Mouse (Mus musculus): ENCODE data around the gene Ly6g6e. TPM values are rescaled to one million over a fixed set of nuclear protein-coding genes. Genes with fewer than 3 reads are reported as not detected.

Gene Ly6g6e
- polyA plus RNA-seq, 1 experiment from 2014 or later = 1.3 TPM

DNA sequence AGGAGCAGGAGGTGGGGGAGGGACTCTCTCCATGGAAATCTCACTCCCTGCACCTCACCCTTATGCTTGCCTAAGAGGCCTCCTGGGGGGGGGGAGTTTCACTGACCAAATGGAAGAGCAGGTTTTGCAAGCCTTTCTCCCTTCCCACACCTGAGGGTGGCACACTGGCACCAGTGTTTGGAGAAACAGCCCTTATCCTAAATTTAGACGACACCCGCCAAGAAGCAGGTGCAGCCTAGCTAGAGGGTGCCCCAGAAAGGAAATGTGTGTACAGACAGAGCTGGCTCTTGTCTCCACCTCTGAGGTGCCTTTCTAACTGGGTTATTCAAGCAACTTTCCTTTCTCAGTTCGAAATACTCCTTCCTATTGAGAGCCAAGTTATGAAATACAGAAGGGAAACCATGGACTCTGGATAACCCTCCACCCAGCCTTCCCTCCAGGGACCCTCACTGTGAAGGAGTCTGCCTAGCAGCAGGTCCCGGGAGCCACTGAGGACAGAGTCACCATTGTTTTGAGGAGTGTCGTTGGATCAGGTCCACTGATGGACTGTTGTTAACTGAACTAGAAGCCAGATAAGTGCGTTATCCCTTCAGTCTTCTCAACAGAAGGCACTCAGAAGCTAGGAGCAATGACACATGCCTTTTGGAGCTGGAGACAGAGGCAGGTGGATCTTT is 6.0 kb upstream of the Ly6g6e start:
- no peak overlapping the region for H3K4me2 ChIP-seq (ENCODE audit: low read length)
- no peak for ATAC-seq (replicated peaks; ENCODE audit: low FRiP score, low read depth)
- H3K36me3 ChIP-seq (ENCODE audit: insufficient read depth, low read length) = no peaks in the 10 kb centered on the region
- no peak overlapping the region for H3K4me3 ChIP-seq (replicated peaks; ENCODE audit: low read depth, low read length)
- TF ChIP-seq CTCF (IDR thresholded peaks at IDR 0.05; ENCODE audit: low read depth) = no peak
- H3K27me3 ChIP-seq (ENCODE audit: insufficient read depth, low read length) = no peaks in the 10 kb centered on the region
- no peak overlapping the region for H3K27ac ChIP-seq
- no peak overlapping the region for H3K9ac ChIP-seq (ENCODE audit: low read depth, low read length)
- no peak for DNase-seq (ENCODE audit: low spot score)
- WGBS = 59% methylated on average over 6 of the region's 6 CpGs
- no peaks in the 10 kb centered on the region for H3K9me3 ChIP-seq (replicated peaks; ENCODE audit: low read length)
- no peaks in the 10 kb centered on the region for H3K4me1 ChIP-seq (replicated peaks; ENCODE audit: insufficient read depth, low read length)

- H3K27ac ChIP-seq = no peak overlapping the region
- H3K4me3 ChIP-seq (replicated peaks; ENCODE audit: low read depth, low read length) = no peak overlapping the region
- DNase-seq (ENCODE audit: low spot score) (no peak), ATAC-seq (replicated peaks; ENCODE audit: low FRiP score, low read depth) (no peak)
- WGBS = 42% methylated on average over 9 of the region's 9 CpGs
- no peaks in the 10 kb centered on the region for H3K9me3 ChIP-seq (replicated peaks; ENCODE audit: low read length)
- no peak overlapping the region for H3K9ac ChIP-seq (ENCODE audit: low read depth, low read length)
- no peak overlapping the region for H3K4me2 ChIP-seq (ENCODE audit: low read length)
- TF ChIP-seq CTCF (IDR thresholded peaks at IDR 0.05; ENCODE audit: low read depth) = no peak
- H3K36me3 ChIP-seq (ENCODE audit: insufficient read depth, low read length) = no peaks in the 10 kb centered on the region
- 0 out of 2 replicates have a peak, but pooled peaks cover under 1% of the 10 kb centered on the region for H3K4me1 ChIP-seq (replicated peaks; ENCODE audit: insufficient read depth, low read length)
- H3K27me3 ChIP-seq (ENCODE audit: insufficient read depth, low read length) = no peaks in the 10 kb centered on the region
Observed at GRCm38 (mm10) chr17:35071454-35071853, 5.2 kb upstream of the Ly6g6e start.

DNA sequence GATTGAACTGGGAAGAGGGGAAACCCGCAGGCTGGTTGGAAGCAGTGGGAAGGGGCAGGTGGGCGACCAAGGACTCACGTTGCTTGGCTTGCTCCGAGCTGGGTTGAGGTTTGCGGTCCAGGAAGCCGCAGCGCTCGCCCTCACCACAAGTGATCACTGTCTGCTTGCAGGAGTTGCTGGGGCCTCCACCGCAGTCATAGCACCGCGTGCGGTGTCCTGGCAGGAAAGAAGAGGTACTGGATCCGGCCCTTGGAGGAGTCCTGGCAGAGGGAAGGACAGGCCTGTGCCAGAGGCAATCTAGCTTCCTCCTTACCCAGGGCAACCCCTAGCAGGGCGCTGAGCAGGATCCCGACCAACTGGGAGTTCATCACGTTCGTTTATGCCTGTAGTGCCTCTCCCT is 2.6 kb upstream of the Ly6g6e start:
- no peak for TF ChIP-seq CTCF (IDR thresholded peaks at IDR 0.05; ENCODE audit: low read depth)
- no peaks in the 10 kb centered on the region for H3K36me3 ChIP-seq (ENCODE audit: insufficient read depth, low read length)

DNA sequence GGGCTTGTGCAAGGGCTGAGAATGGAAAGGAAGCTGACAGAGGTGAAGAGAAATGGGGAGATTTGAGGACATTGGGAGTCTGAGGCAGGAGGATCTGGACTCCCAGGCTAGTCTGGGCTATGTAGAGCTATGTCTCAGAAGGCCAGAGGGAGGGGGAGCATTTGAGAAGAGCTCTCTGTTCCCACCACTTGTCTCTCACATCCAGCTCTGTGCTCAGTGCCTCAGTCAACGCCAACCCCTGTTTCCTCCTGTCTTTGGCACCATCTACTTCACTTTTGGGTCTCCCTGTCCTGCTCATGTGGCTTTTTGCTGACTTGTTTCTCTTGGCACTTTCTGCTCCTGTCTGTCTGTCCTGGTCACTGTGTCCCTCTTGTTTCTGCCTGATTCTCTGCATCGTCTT is 583 bp downstream of the Ly6g6e start:
- Histone ChIP-seq H3K4me1 (replicated peaks; ENCODE audit: insufficient read depth, low read length) (peaks cover 3% of the 10 kb centered on the region; the same call in 1 of the 2 replicates), H3K4me2 (ENCODE audit: low read length) (peak overlapping the region; percentile 55), H3K4me3 (replicated peaks; ENCODE audit: low read depth, low read length) (peak overlapping the region; percentile 22), H3K27me3 (ENCODE audit: insufficient read depth, low read length) (no peaks in the 10 kb centered on the region; the same call in 1 of the 2 replicates), H3K9me3 (replicated peaks; ENCODE audit: low read length) (no peaks in the 10 kb centered on the region), H3K36me3 (ENCODE audit: insufficient read depth, low read length) (no peaks in the 10 kb centered on the region), H3K27ac (peak overlapping the region; percentile 72), H3K9ac (ENCODE audit: low read depth, low read length) (peak overlapping the region; percentile 25; the same call in 1 of the 2 replicates)
- no peak for ATAC-seq (replicated peaks; ENCODE audit: low FRiP score, low read depth)
- 3% methylated on average over 2 of the region's 2 CpGs for WGBS
- TF ChIP-seq CTCF (IDR thresholded peaks at IDR 0.05; ENCODE audit: low read depth) = no peak
- no peak for DNase-seq (ENCODE audit: low spot score)

More for the DNA sequence above, 2.6 kb upstream of the Ly6g6e start:
- Histone ChIP-seq H3K4me1 (replicated peaks; ENCODE audit: insufficient read depth, low read length) (peaks cover 3% of the 10 kb centered on the region; the same call in 1 of the 2 replicates), H3K9ac (ENCODE audit: low read depth, low read length) (no peak overlapping the region), H3K4me3 (replicated peaks; ENCODE audit: low read depth, low read length) (no peak overlapping the region), H3K4me2 (ENCODE audit: low read length) (no peak overlapping the region), H3K27ac (no peak overlapping the region), H3K9me3 (replicated peaks; ENCODE audit: low read length) (no peaks in the 10 kb centered on the region), H3K27me3 (ENCODE audit: insufficient read depth, low read length) (no peaks in the 10 kb centered on the region)
- no peak for ATAC-seq (replicated peaks; ENCODE audit: low FRiP score, low read depth)
- WGBS = 35% methylated on average over 17 of the region's 17 CpGs
- DNase-seq (ENCODE audit: low spot score) = no peak

GRCm38 (mm10) chr17:35077786-35078233 is 1.1 kb downstream of the Ly6g6e start, which contains the start of gene Ly6g6d:
Gene Ly6g6d (minus strand): TSS chr17:35078065.
- ATAC-seq (replicated peaks; ENCODE audit: low FRiP score, low read depth) = peak; percentile 87
- peak; percentile 86 for DNase-seq (ENCODE audit: low spot score)
- TF ChIP-seq CTCF (IDR thresholded peaks at IDR 0.05; ENCODE audit: low read depth) = peak; percentile 76

DNA sequence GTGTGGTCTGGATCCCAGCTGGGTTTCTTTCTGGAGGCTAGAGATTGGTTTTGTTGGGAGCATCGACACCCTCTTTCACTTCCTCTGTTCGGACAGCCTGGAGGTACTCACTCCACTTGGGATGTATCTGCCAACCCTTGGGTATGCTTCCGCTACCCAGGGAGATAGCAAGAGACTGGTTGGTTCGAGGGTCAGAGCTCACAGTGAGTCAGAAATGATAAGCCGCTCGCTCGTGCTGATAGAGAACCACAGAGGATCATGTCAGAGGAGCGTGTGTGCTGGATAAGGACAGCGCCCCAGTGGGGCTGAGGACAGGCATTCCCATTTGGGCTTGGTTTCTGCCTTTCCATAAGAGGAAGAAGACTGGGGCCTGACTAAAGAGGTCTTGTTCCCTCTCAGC is 3.1 kb downstream of the Ly6g6e start:
- no peaks in the 10 kb centered on the region; the same call in 1 of the 2 replicates for H3K27me3 ChIP-seq (ENCODE audit: insufficient read depth, low read length)
- ATAC-seq (replicated peaks; ENCODE audit: low FRiP score, low read depth) = no peak
- no peak overlapping the region for H3K27ac ChIP-seq
- 66% methylated on average over 9 of the region's 9 CpGs for WGBS
- H3K9ac ChIP-seq (ENCODE audit: low read depth, low read length) = no peak overlapping the region
- TF ChIP-seq CTCF (IDR thresholded peaks at IDR 0.05; ENCODE audit: low read depth) = no peak
- peaks cover 3% of the 10 kb centered on the region; the same call in 1 of the 2 replicates for H3K4me1 ChIP-seq (replicated peaks; ENCODE audit: insufficient read depth, low read length)
- no peak for DNase-seq (ENCODE audit: low spot score)
- no peak overlapping the region for H3K4me2 ChIP-seq (ENCODE audit: low read length)
- no peak overlapping the region for H3K4me3 ChIP-seq (replicated peaks; ENCODE audit: low read depth, low read length)
- no peaks in the 10 kb centered on the region for H3K36me3 ChIP-seq (ENCODE audit: insufficient read depth, low read length)
- H3K9me3 ChIP-seq (replicated peaks; ENCODE audit: low read length) = no peaks in the 10 kb centered on the region

More at GRCm38 (mm10) chr17:35077786-35078233, 1.1 kb downstream of the Ly6g6e start, which contains the start of gene Ly6g6d:
- H3K27me3 ChIP-seq (ENCODE audit: insufficient read depth, low read length) = no peaks in the 10 kb centered on the region; the same call in 1 of the 2 replicates
- peak within 1 kb of the TSS; percentile 22 for H3K4me3 ChIP-seq (replicated peaks; ENCODE audit: low read depth, low read length)
- H3K27ac ChIP-seq = peak within 1 kb of the TSS; percentile 72
- no peaks in the 10 kb centered on the region for H3K9me3 ChIP-seq (replicated peaks; ENCODE audit: low read length)
- H3K9ac ChIP-seq (ENCODE audit: low read depth, low read length) = peak within 1 kb of the TSS; percentile 50
- no peaks in the 10 kb centered on the region for H3K36me3 ChIP-seq (ENCODE audit: insufficient read depth, low read length)
- WGBS = under 1% methylated on average over 14 of the region's 14 CpGs
- H3K4me2 ChIP-seq (ENCODE audit: low read length) = peak within 1 kb of the TSS; percentile 55
- peaks cover 3% of the 10 kb centered on the region; the same call in 1 of the 2 replicates for H3K4me1 ChIP-seq (replicated peaks; ENCODE audit: insufficient read depth, low read length)
